Mouse (Mus musculus) CH12.LX (cell line): Measurements from ENCODE around the gene C130074G19Rik. TPM values are rescaled to one million over a fixed set of nuclear protein-coding genes. Genes with fewer than 3 reads are reported as not detected.

Experiments used
- DNase-seq: peaks from one replicate; pipeline ENCODE4 v3.0.0-alpha.2; 2013; ENCODE audit errors: extremely low read depth
- H3K27ac ChIP-seq: 2 replicates; pipeline ENCODE4 v1.5.1; 2012; ENCODE audit warnings: low read depth, mild to moderate bottlenecking, control low read depth, moderate library complexity; ENCODE audit not compliant: insufficient read depth
- H3K27me3 ChIP-seq: replicated peaks from 2 replicates; pipeline ENCODE3; 2012; ENCODE audit warnings: inconsistent platforms
- H3K36me3 ChIP-seq, 2 experiments: replicated peaks in 1 of 2; 2 replicates each; pipeline versions ENCODE3 to v1.6.1; 2012; ENCODE audit warnings: inconsistent platforms in 1 of 2, low read length in 1 of 2, mild to moderate bottlenecking in 1 of 2, mixed read lengths in 1 of 2, moderate library complexity in 1 of 2; ENCODE audit not compliant: control insufficient read depth in 1 of 2, insufficient read depth in 1 of 2
- H3K4me1 ChIP-seq, 2 experiments: 2 replicates each; pipeline ENCODE4 v1.6.1; 2012; ENCODE audit warnings: inconsistent platforms in 1 of 2, moderate library complexity in 1 of 2; ENCODE audit not compliant: insufficient read depth in 2 of 2, control insufficient read depth in 1 of 2
- H3K4me2 ChIP-seq: 2 replicates; pipeline ENCODE4 v1.6.1; 2012; ENCODE audit warnings: low read depth, mild to moderate bottlenecking, control low read depth; ENCODE audit not compliant: poor library complexity, insufficient read depth, severe bottlenecking
- H3K4me3 ChIP-seq, 3 experiments: fragments of 150-350 bp in 1 of 3; sonication (generic) in 1 of 3; replicated peaks in 1 of 3; 2 replicates each; pipeline versions ENCODE3 to v1.5.1; 2011 to 2012; ENCODE audit warnings: low read depth in 2 of 3, low read length in 2 of 3, mild to moderate bottlenecking in 2 of 3, moderate library complexity in 2 of 3, control low read depth in 1 of 3, improper control_type of control experiment in 1 of 3, inconsistent platforms in 1 of 3, mixed read lengths in 1 of 3; ENCODE audit not compliant: poor library complexity in 1 of 3
- H3K79me2 ChIP-seq: replicated peaks from 2 replicates; pipeline ENCODE4 v1.6.1; 2012; ENCODE audit warnings: mild to moderate bottlenecking, moderate library complexity; ENCODE audit not compliant: control insufficient read depth, poor library complexity, insufficient read depth, severe bottlenecking; ENCODE audit errors: extremely low read depth
- H3K9ac ChIP-seq: 2 replicates; pipeline ENCODE4 v1.6.1; 2012; ENCODE audit warnings: low read depth, mild to moderate bottlenecking, control low read depth, moderate library complexity; ENCODE audit not compliant: insufficient read depth
- H3K9me3 ChIP-seq: replicated peaks from 2 replicates; pipeline ENCODE3; 2012; ENCODE audit warnings: low read length, inconsistent platforms, mixed read lengths
- CTCF ChIP-seq, 2 experiments: IDR thresholded peaks in 1 of 2; conservative IDR thresholded peaks in 1 of 2; 2 replicates each; pipeline ENCODE4 v1.5.1; 2011 to 2012; ENCODE audit warnings: low read depth in 2 of 2, low read length in 2 of 2, improper control_type of control experiment in 1 of 2, inconsistent platforms in 1 of 2, mild to moderate bottlenecking in 1 of 2, moderate library complexity in 1 of 2
- E2F4 ChIP-seq: IDR thresholded peaks from 2 replicates; pipeline ENCODE4 v1.6.1; 2011; ENCODE audit warnings: low read depth, low read length, improper control_type of control experiment; ENCODE audit not compliant: insufficient replicate concordance
- GABPA ChIP-seq: IDR thresholded peaks from 2 replicates; pipeline ENCODE4 v1.6.1; 2012; ENCODE audit warnings: low read depth, low read length, improper control_type of control experiment, inconsistent platforms; ENCODE audit not compliant: insufficient replicate concordance
- JUN ChIP-seq: IDR thresholded peaks from 2 replicates; pipeline ENCODE4 v1.6.1; 2011; ENCODE audit warnings: low read depth, mild to moderate bottlenecking, low read length, improper control_type of control experiment, moderate library complexity; ENCODE audit not compliant: insufficient read depth
- JUND ChIP-seq: conservative IDR thresholded peaks from 2 replicates; pipeline ENCODE4 v1.6.1; 2011; ENCODE audit warnings: low read depth, low read length, improper control_type of control experiment
- MAX ChIP-seq: IDR thresholded peaks from 2 replicates; pipeline ENCODE4 v1.6.1; 2011; ENCODE audit warnings: low read length, improper control_type of control experiment
- MEF2A ChIP-seq: IDR thresholded peaks from 2 replicates; pipeline ENCODE4 v1.6.1; 2014; ENCODE audit warnings: low read depth, mild to moderate bottlenecking, inconsistent platforms, low read length, improper control_type of control experiment, borderline replicate concordance
- MYC ChIP-seq: IDR thresholded peaks from 2 replicates; pipeline ENCODE4 v1.6.1; 2011; ENCODE audit warnings: low read depth, mild to moderate bottlenecking, improper control_type of control experiment, low read length
- NRF1 ChIP-seq: IDR thresholded peaks from 2 replicates; pipeline ENCODE4 v1.6.1; 2014; ENCODE audit warnings: low read depth, mild to moderate bottlenecking, inconsistent platforms, low read length, improper control_type of control experiment, moderate library complexity
- PAX5 ChIP-seq: IDR thresholded peaks from 2 replicates; pipeline ENCODE4 v1.6.1; 2012; ENCODE audit warnings: low read length, inconsistent platforms, mixed read lengths
- RAD21 ChIP-seq: IDR thresholded peaks from 2 replicates; pipeline ENCODE4 v1.6.1; 2011; ENCODE audit warnings: low read depth, mild to moderate bottlenecking, low read length, improper control_type of control experiment, moderate library complexity
- RCOR1 ChIP-seq: conservative IDR thresholded peaks from 2 replicates; pipeline ENCODE4 v1.6.1; 2012; ENCODE audit warnings: low read depth, mild to moderate bottlenecking, inconsistent platforms, low read length, improper control_type of control experiment
- SMC3 ChIP-seq: IDR thresholded peaks from 2 replicates; pipeline ENCODE4 v1.6.1; 2011; ENCODE audit warnings: low read depth, low read length, improper control_type of control experiment
- UBTF ChIP-seq: IDR thresholded peaks from 2 replicates; pipeline ENCODE4 v1.6.1; 2012; ENCODE audit warnings: low read depth, mild to moderate bottlenecking, inconsistent platforms, low read length, improper control_type of control experiment, moderate library complexity
- USF1 ChIP-seq: IDR thresholded peaks from 2 replicates; pipeline ENCODE4 v1.6.1; 2014; ENCODE audit warnings: low read depth, mild to moderate bottlenecking, inconsistent platforms, low read length, improper control_type of control experiment
- ZC3H11A ChIP-seq: IDR thresholded peaks from 2 replicates; pipeline ENCODE4 v1.6.1; 2012; ENCODE audit warnings: low read depth, mild to moderate bottlenecking, inconsistent platforms, low read length, improper control_type of control experiment
- ZKSCAN1 ChIP-seq: IDR thresholded peaks from 2 replicates; pipeline ENCODE4 v1.6.1; 2012; ENCODE audit warnings: low read depth, inconsistent platforms, low read length, improper control_type of control experiment, borderline replicate concordance
- ZMIZ1 ChIP-seq: IDR thresholded peaks from 2 replicates; pipeline ENCODE4 v1.6.1; 2012; ENCODE audit warnings: low read depth, mild to moderate bottlenecking, inconsistent platforms, low read length, improper control_type of control experiment
- dilution Hi-C: fragments of 300-500 bp; cut with MboI; formaldehyde crosslinking; loops from 2 replicates; pipeline ENCODE4 v1.14.3; 2020; ENCODE audit warnings: low sequenced_read_pairs; ENCODE audit not compliant: extremely low pct_unique_long_range_greater_than_20kb, extremely low pct_ligation_motif_present
- in situ Hi-C: fragments of 300-500 bp; cut with MboI; formaldehyde crosslinking; loops from 3 replicates; pipeline ENCODE4 v1.14.3; 2019; ENCODE audit warnings: low sequenced_read_pairs, low pct_ligation_motif_present, low pct_unique_long_range_greater_than_20kb, mixed read lengths
- polyA plus RNA-seq: library from polyadenylated mRNA; unstranded; fragments of >175 nt; gene quantifications from 2 replicates; pipeline ENCODE4 v1.2.1, GENCODE M21; 2012; ENCODE audit warnings: low read depth; ENCODE audit not compliant: insufficient read length
- total RNA-seq, 2 experiments: library from RNA; depleted of rRNA; stranded (reverse); fragments of 300-350 nt in 1 of 2; fragments of >200 nt in 1 of 2; gene quantifications; 2 replicates each; pipeline ENCODE4 v1.2.3; 2012 to 2014

C130074G19Rik gene
- total and polyA plus RNA-seq, 3 experiments, result not detected

GRCm38 (mm10) chr1:184870646-184871385 is 12.2 kb downstream of the C130074G19Rik start:
- dilution Hi-C loops (no loop called here), in situ Hi-C loops (no loop called here)
- peaks cover 2% of the 10 kb centered on the region for H3K27me3 ChIP-seq
- H3K4me3 ChIP-seq, result no peak overlapping the region
- H3K36me3 ChIP-seq, result no peaks in the 10 kb centered on the region
- no peak overlapping the region for H3K27ac ChIP-seq
- DNase-seq, result no peak
- H3K79me2 ChIP-seq, result no peaks in the 10 kb centered on the region
- H3K4me1 ChIP-seq, result peaks cover 0 to 12% of the 10 kb centered on the region in 2 experiments; a peak in 2 of 4 replicates
- H3K9ac ChIP-seq, result no peak overlapping the region
- H3K4me2 ChIP-seq, result no peak overlapping the region
- TF ChIP-seq MAX (no peak), JUN (no peak), RAD21 (no peak), ZKSCAN1 (no peak)
- no peaks in the 10 kb centered on the region for H3K9me3 ChIP-seq

GRCm38 (mm10) chr1:184869939-184870565 is 13.0 kb downstream of the C130074G19Rik start:
- H3K9me3 ChIP-seq, result no peaks in the 10 kb centered on the region
- DNase-seq, result no peak
- dilution Hi-C loops (no loop called here), in situ Hi-C loops (no loop called here)
- H3K27me3 ChIP-seq, result no peaks in the 10 kb centered on the region
- no peaks in the 10 kb centered on the region for H3K36me3 ChIP-seq
- H3K4me3 ChIP-seq, result no peak overlapping the region
- H3K79me2 ChIP-seq, result no peaks in the 10 kb centered on the region
- no peak overlapping the region for H3K4me2 ChIP-seq
- peaks cover 0 to 12% of the 10 kb centered on the region in 2 experiments; a peak in 2 of 4 replicates for H3K4me1 ChIP-seq
- H3K27ac ChIP-seq, result no peak overlapping the region
- TF ChIP-seq JUND, result no peak
- TF ChIP-seq RCOR1, result no peak
- no peak for TF ChIP-seq NRF1
- TF ChIP-seq RAD21, result no peak
- no peak for TF ChIP-seq MYC
- no peak for TF ChIP-seq ZMIZ1
- TF ChIP-seq GABPA, result no peak
- no peak for TF ChIP-seq MEF2A
- TF ChIP-seq MAX, result no peak
- no peak for TF ChIP-seq USF1
- no peak for TF ChIP-seq CTCF (conservative IDR thresholded peaks at IDR 0.05 in 1 of 2, IDR thresholded peaks at IDR 0.05 in 1 of 2; ENCODE audit: low read depth in 2 of 2, low read length in 2 of 2)
- no peak for TF ChIP-seq JUN
- TF ChIP-seq SMC3, result no peak
- TF ChIP-seq ZC3H11A, result no peak
- no peak for TF ChIP-seq PAX5
- no peak for TF ChIP-seq UBTF
- TF ChIP-seq E2F4, result no peak
- H3K9ac ChIP-seq, result no peak overlapping the region
